Mouse (Mus musculus) lung, postnatal 0 days (tissue): ENCODE results near the gene Calm2. TPM values are rescaled to one million over a fixed set of nuclear protein-coding genes. Genes with fewer than 3 reads are reported as not detected.

Experiments
- ATAC-seq: fragments of 200-750 bp; cut with Nextera tagmentation; 2 replicates; pipeline ENCODE4 v1.8.0; 2017; ENCODE audit warnings: moderate library complexity
- DNase-seq: peaks from one replicate; pipeline ENCODE4 v3.0.0-alpha.2; 2016; ENCODE audit warnings: low spot score
- H3K27ac ChIP-seq: fragments of 300-500 bp; sonication (generic); 2 replicates; pipeline ENCODE4 v1.5.1; 2014; ENCODE audit warnings: antibody characterized with exemption, mild to moderate bottlenecking, low read length, mixed read lengths
- H3K27me3 ChIP-seq: fragments of 300-500 bp; sonication (generic); replicated peaks from 2 replicates; pipeline ENCODE4 v1.6.1; 2014; ENCODE audit warnings: low read length, mixed read lengths; ENCODE audit not compliant: insufficient read depth
- H3K36me3 ChIP-seq: fragments of 300-500 bp; sonication (generic); 2 replicates; pipeline ENCODE4 v1.6.1; 2014; ENCODE audit warnings: low read length, mixed read lengths; ENCODE audit not compliant: insufficient read depth
- H3K4me1 ChIP-seq: fragments of 300-500 bp; sonication (generic); 2 replicates; pipeline ENCODE4 v1.6.1; 2014; ENCODE audit warnings: antibody characterized with exemption, low read depth, low read length, mixed read lengths; ENCODE audit not compliant: insufficient read depth
- H3K4me2 ChIP-seq: fragments of 300-500 bp; sonication (generic); replicated peaks from 2 replicates; pipeline ENCODE4 v1.6.1; 2014; ENCODE audit warnings: low read depth, mild to moderate bottlenecking, low read length, moderate library complexity, mixed read lengths
- H3K4me3 ChIP-seq: fragments of 300-500 bp; sonication (generic); 2 replicates; pipeline ENCODE4 v1.5.1; 2014; ENCODE audit warnings: low read depth, low read length
- H3K9ac ChIP-seq: fragments of 300-500 bp; sonication (generic); replicated peaks from 2 replicates; pipeline ENCODE4 v1.6.1; 2014; ENCODE audit warnings: low read depth, mild to moderate bottlenecking
- H3K9me3 ChIP-seq: fragments of 300-500 bp; sonication (generic); 2 replicates; pipeline ENCODE4 v1.6.1; 2016; ENCODE audit warnings: low read length, mixed read lengths
- CTCF ChIP-seq: IDR thresholded peaks from 2 replicates; pipeline ENCODE4 v1.5.1; 2016; ENCODE audit warnings: antibody characterized with exemption, mild to moderate bottlenecking
- EP300 ChIP-seq: IDR thresholded peaks from 2 replicates; pipeline ENCODE4 v1.6.1; 2016; ENCODE audit warnings: antibody characterized with exemption, mild to moderate bottlenecking, control low read depth
- WGBS: fragments of 180-500 bp; shearing (Covaris S2); extraction: QIAGEN DNeasy Blood & Tissue Kit; methylation state at CpG from one replicate; pipeline ENCODE4 v1.1.7; 2014; 5-methylcytosine and 5-hydroxymethylcytosine counted together
- polyA plus RNA-seq: library from polyadenylated mRNA; unstranded; fragments of >200 nt; fragmentation: Nextera tagmentation; extraction: Ambion mirVana; gene quantifications from 2 replicates; pipeline ENCODE4 v1.2.1, GENCODE M21; 2015

The Calm2 gene
- polyA plus RNA-seq, 1 experiment from 2014 or later = 887 TPM

GRCm38 (mm10) chr17:87432314-87432713, 14.4 kb downstream of the Calm2 start:
- Histone ChIP-seq H3K4me1 (no peaks in the 10 kb centered on the region), H3K27ac (no peak overlapping the region), H3K4me2 (no peak overlapping the region), H3K36me3 (peaks cover 26% of the 10 kb centered on the region; the same call in 1 of the 2 replicates), H3K9ac (no peak overlapping the region), H3K9me3 (no peaks in the 10 kb centered on the region), H3K4me3 (no peak overlapping the region), H3K27me3 (no peaks in the 10 kb centered on the region)
- DNase-seq = no peak
- TF ChIP-seq CTCF (no peak), EP300 (no peak)
- ATAC-seq = no peak

- H3K9ac ChIP-seq = no peak overlapping the region
- no peaks in the 10 kb centered on the region for H3K9me3 ChIP-seq
- H3K36me3 ChIP-seq = peaks cover 16% of the 10 kb centered on the region; the same call in 1 of the 2 replicates
- ATAC-seq = no peak
- H3K4me1 ChIP-seq = no peaks in the 10 kb centered on the region
- no peak for TF ChIP-seq CTCF
- TF ChIP-seq EP300 = no peak
- H3K4me3 ChIP-seq = no peak overlapping the region
- no peak overlapping the region for H3K27ac ChIP-seq
- 77% methylated on average over 3 of the region's 3 CpGs for WGBS
- no peaks in the 10 kb centered on the region for H3K27me3 ChIP-seq
- H3K4me2 ChIP-seq = no peak overlapping the region
- no peak for DNase-seq
Observed at GRCm38 (mm10) chr17:87429431-87429830, 17.3 kb downstream of the Calm2 start.

- Histone ChIP-seq H3K4me2 (no peak within 1 kb of the TSS), H3K9ac (no peak within 1 kb of the TSS), H3K36me3 (peaks cover 4% of the 10 kb centered on the region; the same call in 1 of the 2 replicates), H3K27me3 (no peaks in the 10 kb centered on the region), H3K9me3 (no peaks in the 10 kb centered on the region), H3K4me3 (no peak within 1 kb of the TSS), H3K27ac (no peak within 1 kb of the TSS), H3K4me1 (no peaks in the 10 kb centered on the region)
- peak; percentile 19; the same call in 1 of the 2 replicates for ATAC-seq
- no peak for DNase-seq
- WGBS = 57% methylated on average over 24 of the region's 24 CpGs
- TF ChIP-seq CTCF (peak; percentile 16; the same call in 1 of the 2 replicates), EP300 (no peak)
Observed at GRCm38 (mm10) chr17:87427511-87427910, 19.2 kb downstream of the Calm2 start, which contains the start of gene Stpg4. TSS of gene Stpg4 (minus strand) at chr17:87427741.

- Histone ChIP-seq H3K9me3 (no peaks in the 10 kb centered on the region), H3K4me1 (no peaks in the 10 kb centered on the region), H3K27me3 (no peaks in the 10 kb centered on the region), H3K4me3 (no peak overlapping the region), H3K9ac (no peak overlapping the region), H3K4me2 (no peak overlapping the region), H3K36me3 (no peaks in the 10 kb centered on the region), H3K27ac (no peak overlapping the region)
- TF ChIP-seq CTCF (no peak), EP300 (no peak)
- WGBS = 61% methylated on average over 7 of the region's 7 CpGs
- DNase-seq (no peak), ATAC-seq (no peak)
Observed at GRCm38 (mm10) chr17:87418082-87418481, 28.7 kb downstream of the Calm2 start.

- Histone ChIP-seq H3K4me2 (no peak overlapping the region), H3K36me3 (no peaks in the 10 kb centered on the region), H3K9me3 (no peaks in the 10 kb centered on the region), H3K27me3 (no peaks in the 10 kb centered on the region), H3K4me3 (no peak overlapping the region), H3K27ac (no peak overlapping the region), H3K4me1 (no peaks in the 10 kb centered on the region), H3K9ac (no peak overlapping the region)
- DNase-seq (no peak), ATAC-seq (no peak)
- TF ChIP-seq CTCF = no peak
- no peak for TF ChIP-seq EP300
- WGBS = 73% methylated on average over 4 of the region's 4 CpGs
Observed at GRCm38 (mm10) chr17:87406646-87407045, 40.1 kb downstream of the Calm2 start.

GRCm38 (mm10) chr17:87405576-87405975, 41.2 kb downstream of the Calm2 start:
- peak; percentile 48 for DNase-seq
- H3K27ac ChIP-seq = no peak overlapping the region

GRCm38 (mm10) chr17:87403462-87403861, 43.3 kb downstream of the Calm2 start:
- Histone ChIP-seq H3K4me2 (no peak overlapping the region), H3K9ac (no peak overlapping the region), H3K9me3 (no peaks in the 10 kb centered on the region), H3K4me1 (no peaks in the 10 kb centered on the region), H3K4me3 (no peak overlapping the region), H3K27ac (no peak overlapping the region), H3K36me3 (no peaks in the 10 kb centered on the region), H3K27me3 (no peaks in the 10 kb centered on the region)
- 68% methylated on average over 4 of the region's 4 CpGs for WGBS
- no peak for ATAC-seq
- no peak for TF ChIP-seq EP300
- no peak for TF ChIP-seq CTCF
- DNase-seq = no peak

More at GRCm38 (mm10) chr17:87405576-87405975, 41.2 kb downstream of the Calm2 start:
- H3K4me3 ChIP-seq = no peak overlapping the region
- H3K27me3 ChIP-seq = no peaks in the 10 kb centered on the region
- H3K4me2 ChIP-seq = no peak overlapping the region
- H3K9me3 ChIP-seq = no peaks in the 10 kb centered on the region
- ATAC-seq = peak; percentile 37; the same call in 1 of the 2 replicates
- no peak for TF ChIP-seq CTCF
- TF ChIP-seq EP300 = no peak
- 72% methylated on average over 11 of the region's 11 CpGs for WGBS
- no peaks in the 10 kb centered on the region for H3K36me3 ChIP-seq
- H3K9ac ChIP-seq = no peak overlapping the region
- no peaks in the 10 kb centered on the region for H3K4me1 ChIP-seq
